Mouse (Mus musculus) layer of hippocampus, adult 9-11 months (tissue): Measurements from ENCODE around the gene Smg1.
A peak's percentile ranks its signal among the peaks of the same experiment; 100 is the strongest.

ENCODE experiments used
- DNase-seq: peaks from one replicate; pipeline ENCODE4 v3.0.0; 2022

The Smg1 gene

GRCm38 (mm10) chr7:118135128-118135527, 108.3 kb downstream of the Smg1 start:
- no peak for DNase-seq

GRCm38 (mm10) chr7:118129430-118130041, 113.9 kb downstream of the Smg1 start, which contains the start of gene Arl6ip1:
TSS of gene Arl6ip1 (minus strand) at chr7:118129662.
- peak; percentile 98 for DNase-seq

DNA sequence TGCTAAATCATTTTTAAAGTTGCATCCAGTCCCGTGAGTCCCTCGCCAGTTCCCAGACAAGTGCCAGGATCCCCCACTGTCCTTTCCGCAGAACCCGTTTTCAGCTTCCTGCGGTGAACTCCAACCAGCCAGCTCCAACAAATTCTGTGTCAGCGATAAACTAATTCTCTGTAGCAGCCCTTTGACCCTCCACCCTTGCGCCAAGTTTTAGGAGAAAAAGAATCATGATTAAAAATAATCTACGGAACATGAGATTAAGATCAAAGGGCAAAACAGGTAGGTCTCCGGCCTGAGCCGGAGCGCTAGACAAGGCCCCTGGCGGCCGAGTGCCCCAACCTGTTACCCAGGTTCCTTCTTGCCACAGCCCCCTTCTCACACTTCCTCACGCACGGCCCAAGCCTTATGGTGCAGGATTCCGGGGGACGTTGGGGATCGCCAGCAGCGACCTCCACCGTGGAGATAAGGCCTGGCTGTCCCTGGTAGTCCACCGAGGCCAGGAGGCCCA, 114.5 kb downstream of the Smg1 start:
- no peak for DNase-seq

DNA sequence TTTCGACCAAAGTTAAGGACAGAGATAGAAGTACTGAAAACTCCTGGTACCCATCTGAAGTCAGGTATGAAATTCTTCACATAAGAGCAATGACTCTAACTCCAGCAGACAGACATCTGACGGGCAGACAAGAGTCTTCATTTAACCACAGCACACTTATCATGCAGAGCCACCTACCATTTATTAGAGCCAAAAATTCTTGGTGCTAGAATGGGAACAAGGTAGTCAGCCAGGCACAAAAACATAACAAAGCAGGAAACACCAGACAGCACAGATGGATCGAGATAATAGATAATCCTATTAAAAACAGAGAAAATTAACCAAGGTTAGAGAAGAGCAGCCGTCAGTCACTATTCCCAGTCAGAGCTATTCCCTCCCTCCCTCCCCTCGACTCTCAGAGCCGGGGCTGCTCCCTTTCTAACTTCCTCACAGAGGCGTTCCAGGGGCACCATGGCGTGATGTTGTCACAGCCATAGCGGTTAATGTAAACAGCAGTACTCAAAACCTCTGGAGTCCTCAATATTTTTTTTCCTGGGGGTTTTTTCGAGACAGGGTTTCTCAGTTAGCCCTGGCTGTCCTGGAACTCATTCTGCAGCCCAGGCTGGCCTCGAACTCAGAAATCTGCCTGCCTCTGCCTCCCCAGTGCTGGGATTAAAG, 117.1 kb downstream of the Smg1 start:
- DNase-seq, result no peak

GRCm38 (mm10) chr7:118125736-118126135, 117.7 kb downstream of the Smg1 start:
- no peak for DNase-seq

DNA sequence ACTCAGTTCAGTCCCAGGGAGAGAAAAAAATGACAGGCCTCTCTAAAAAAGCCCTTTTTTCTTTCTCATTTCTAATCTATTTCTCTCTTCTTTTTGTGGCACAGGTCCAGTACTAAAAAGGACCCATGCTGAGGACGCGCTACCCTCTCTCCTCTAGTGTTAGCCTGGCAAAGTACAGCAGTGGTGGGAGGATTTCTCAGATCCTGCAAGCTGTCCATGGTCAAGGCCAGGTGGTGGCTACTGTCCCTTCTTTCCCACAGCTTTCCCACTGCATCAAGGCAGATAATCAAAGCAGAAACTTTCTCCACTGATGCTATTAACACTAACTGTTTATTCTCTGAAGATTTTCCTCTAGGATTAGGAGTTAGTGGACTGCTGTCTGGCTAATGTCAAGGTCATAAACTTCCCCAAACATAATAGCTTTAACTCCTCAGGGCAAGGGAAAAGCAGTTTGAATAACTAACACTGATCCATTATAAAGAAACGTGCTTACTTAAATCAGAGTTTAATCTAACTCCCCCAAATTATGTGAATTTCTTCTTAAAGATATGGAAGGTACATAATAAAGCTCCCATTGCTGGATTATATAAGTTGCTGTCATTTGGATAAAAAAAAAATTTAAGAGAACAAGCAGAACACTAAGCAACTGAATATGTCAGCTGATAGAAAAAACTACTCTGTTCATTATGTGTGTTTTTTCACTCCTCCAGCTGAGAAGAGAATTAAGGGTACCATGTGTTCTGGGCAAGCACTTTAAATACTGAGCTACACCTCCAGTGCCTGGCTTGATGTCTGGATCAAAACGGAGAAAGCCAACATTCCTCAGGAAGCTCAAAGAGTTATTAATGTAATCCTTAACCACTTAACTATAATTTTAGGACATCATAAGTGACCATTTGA, 119.7 kb downstream of the Smg1 start:
- DNase-seq, result no peak

DNA sequence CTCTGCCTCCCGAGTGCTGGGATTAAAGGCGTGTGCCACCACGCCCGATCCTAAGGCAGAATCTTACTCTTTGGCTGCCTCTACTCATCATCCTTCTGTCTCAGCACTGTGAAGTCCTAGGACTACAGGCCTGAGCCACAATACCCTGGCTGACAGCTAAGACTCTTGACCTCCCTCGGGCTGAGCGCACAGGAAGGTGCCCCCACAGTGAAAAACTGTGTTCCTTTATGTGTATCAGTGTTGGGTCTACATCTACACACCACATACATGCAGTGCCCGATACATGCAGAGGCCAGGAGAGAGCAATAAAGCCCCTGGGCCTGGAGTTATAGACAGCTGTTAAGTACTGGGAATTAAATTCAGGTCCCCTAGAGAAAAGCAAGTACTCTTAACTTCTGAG, 121.2 kb downstream of the Smg1 start:
- DNase-seq, result no peak

DNA sequence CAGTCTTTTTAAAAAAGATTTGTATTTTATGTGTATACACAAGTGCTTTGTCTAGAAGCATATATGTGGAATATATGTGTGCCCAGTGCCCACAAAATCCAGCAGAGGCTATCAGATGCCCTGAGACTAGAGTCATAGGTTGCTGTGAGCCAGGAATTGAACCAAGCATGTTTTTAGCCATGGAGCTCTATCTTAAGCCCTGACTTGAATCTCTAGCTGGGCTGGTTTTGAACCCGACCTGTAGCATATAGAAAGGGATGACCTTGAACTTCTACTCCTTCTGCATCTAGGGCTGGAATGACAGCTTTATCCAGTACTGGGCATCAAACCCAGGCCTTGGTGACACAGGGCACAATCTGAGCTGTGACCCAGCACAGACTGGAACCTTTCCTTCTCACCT, 122.8 kb downstream of the Smg1 start:
- no peak for DNase-seq

- no peak for DNase-seq
These were observed 123.5 kb downstream of the Smg1 start for GRCm38 (mm10) chr7:118119946-118120345.

GRCm38 (mm10) chr7:118119142-118119541, 124.3 kb downstream of the Smg1 start:
- DNase-seq, result no peak

DNA sequence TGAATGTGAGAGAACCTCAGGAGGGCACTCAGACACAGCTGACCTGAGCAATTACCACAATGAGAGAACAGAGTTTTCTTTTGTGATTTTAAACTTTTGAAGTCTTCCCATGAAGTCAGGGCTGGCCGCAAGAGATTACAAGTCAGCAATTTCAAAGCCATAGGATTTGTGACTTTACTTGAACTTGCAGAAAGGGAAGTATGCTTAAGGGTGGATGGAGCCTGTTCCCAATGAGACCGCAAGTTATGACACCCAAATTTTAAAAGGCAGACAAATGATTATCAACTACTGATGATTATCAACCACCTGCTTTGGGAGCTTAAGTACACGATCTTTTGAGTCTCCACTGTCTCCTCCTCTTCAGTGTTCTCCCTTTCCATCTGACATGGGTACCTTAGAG, 125.0 kb downstream of the Smg1 start:
- DNase-seq, result no peak

- DNase-seq, result no peak
These were observed 125.8 kb downstream of the Smg1 start for GRCm38 (mm10) chr7:118117539-118118210.

DNA sequence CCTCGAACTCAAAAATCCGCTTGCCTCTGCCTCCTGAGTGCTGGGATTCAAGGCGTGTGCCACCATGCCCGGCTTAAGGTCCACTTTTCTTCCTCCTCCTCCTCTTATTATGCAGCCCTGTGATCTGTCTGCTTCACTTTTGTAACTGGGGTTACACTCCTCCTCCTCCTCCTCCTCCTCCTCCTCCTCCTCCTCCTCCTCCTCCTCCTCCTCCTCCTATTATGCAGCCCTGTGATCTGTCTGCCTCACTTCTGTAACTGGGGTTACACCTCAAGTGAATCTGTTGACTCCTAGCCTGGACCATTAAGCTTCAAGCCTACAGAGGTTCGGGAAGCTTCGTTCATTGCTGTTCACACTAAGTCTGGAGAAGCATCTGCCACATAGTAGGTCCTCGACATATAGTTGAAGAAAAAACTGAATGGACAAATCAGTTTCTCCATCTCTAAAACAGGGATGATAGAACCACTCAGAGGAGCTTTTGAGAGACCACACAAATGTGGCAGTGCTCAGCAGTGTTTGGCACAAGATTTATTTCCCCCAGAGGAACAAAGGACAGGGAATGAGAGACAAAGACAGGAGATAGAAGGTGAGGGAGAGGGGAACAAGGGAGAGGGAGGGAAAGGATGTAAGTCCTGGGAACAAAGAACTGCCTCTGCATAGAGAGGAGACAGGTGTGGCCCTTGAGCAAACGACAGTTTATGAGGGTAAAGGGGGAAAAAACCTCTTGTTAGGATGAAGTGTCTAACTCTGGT, 126.5 kb downstream of the Smg1 start:
- DNase-seq, result no peak

DNA sequence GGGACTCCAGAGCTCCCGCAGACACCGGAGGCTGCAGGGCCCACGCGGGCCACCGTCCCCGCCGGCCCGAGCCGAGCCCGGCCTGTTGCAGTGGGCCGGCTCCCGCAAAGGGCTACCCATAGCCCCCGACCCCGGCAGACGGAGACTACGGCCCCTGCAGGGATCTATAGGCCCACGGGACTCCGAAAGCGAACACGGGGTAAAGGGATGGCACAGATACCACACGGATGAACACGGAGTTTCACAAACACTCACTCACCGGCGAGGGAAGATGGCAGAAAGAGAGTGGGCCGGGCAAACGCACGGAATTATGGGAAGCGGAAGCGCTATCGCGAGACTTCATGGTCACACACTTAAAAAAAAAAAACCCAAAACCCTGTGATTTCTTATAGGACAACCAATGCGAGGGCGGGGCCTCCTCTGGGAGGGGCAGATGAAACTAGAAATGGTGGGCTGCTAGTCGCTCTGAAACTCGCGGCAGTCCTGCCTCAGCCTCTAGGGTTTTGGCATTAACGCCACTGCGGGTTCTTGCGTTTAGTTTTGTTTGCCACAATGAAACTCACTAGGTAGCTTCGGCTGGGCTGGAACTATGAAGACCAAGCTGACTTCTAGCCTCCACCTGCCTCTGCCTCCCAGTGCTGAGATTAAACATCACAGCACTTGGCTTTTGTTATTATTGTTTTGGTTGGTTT, 127.4 kb downstream of the Smg1 start, which contains the start of gene Rps15a:
Gene Rps15a, minus strand, starts transcription at position 312 of the 692 bp plus-strand sequence.
- DNase-seq, result peak; percentile 94

DNA sequence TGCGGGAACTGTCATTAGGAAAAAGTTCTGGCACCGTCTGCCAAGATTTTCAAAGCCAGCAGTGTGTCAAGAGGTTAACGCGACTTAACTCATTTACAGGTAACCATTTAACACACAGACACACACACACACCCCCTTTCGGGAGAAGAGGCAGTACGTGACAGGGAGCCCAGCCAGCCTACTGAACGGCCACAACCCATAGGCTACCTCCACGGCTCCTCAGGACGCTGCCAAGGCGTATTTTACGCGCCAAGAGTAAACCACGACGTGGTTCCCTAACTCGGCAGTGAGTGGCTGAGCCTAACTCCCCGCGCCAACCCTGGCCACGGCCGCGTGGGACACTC, 128.0 kb downstream of the Smg1 start:
- no peak for DNase-seq

GRCm38 (mm10) chr7:118113541-118114297, 129.8 kb downstream of the Smg1 start:
- DNase-seq, result no peak

- DNase-seq, result no peak
These were observed 132.3 kb downstream of the Smg1 start for GRCm38 (mm10) chr7:118111128-118111527.

- DNase-seq, result no peak
These were observed 135.8 kb downstream of the Smg1 start for GRCm38 (mm10) chr7:118107671-118108070.

GRCm38 (mm10) chr7:118104458-118105052, 138.9 kb downstream of the Smg1 start:
- no peak for DNase-seq
